Mouse (Mus musculus) MEL (cell line): ENCODE data around the gene Rpl18. TPM values are rescaled to one million over a fixed set of nuclear protein-coding genes. Genes with fewer than 3 reads are reported as not detected.

Experiments
- DNase-seq: peaks from one replicate; pipeline ENCODE4 v3.0.0; 2011; ENCODE audit warnings: low read depth, low spot score
- H3K27ac ChIP-seq: 2 replicates; pipeline ENCODE4 v1.5.1; 2012; ENCODE audit warnings: low read depth, mild to moderate bottlenecking, control low read depth, low read length, moderate library complexity; ENCODE audit not compliant: control insufficient read depth
- H3K27me3 ChIP-seq, 2 experiments: fragments of 150-350 bp in 1 of 2; sonication (generic) in 1 of 2; 2 replicates each; pipeline ENCODE4 v1.6.1; 2012; ENCODE audit warnings: low read length in 2 of 2, mild to moderate bottlenecking in 2 of 2, improper control_type of control experiment in 1 of 2, moderate library complexity in 1 of 2; ENCODE audit not compliant: insufficient read depth in 2 of 2, control insufficient read depth in 1 of 2
- H3K36me3 ChIP-seq, 2 experiments: 2 replicates each; pipeline ENCODE4 v1.6.1; 2012 to 2014; ENCODE audit warnings: low read length in 2 of 2, improper control_type of control experiment in 1 of 2, inconsistent platforms in 1 of 2, mild to moderate bottlenecking in 1 of 2; ENCODE audit not compliant: insufficient read depth in 2 of 2, control insufficient read depth in 1 of 2
- H3K4me1 ChIP-seq, 2 experiments: fragments of 150-350 bp in 1 of 2; sonication (generic) in 1 of 2; 2 replicates each; pipeline ENCODE4 v1.6.1; 2012; ENCODE audit warnings: low read length in 2 of 2, improper control_type of control experiment in 1 of 2, mild to moderate bottlenecking in 1 of 2; ENCODE audit not compliant: insufficient read depth in 2 of 2, control insufficient read depth in 1 of 2
- H3K4me3 ChIP-seq, 2 experiments: fragments of 150-350 bp in 1 of 2; sonication (generic) in 1 of 2; 2 replicates each; pipeline ENCODE4 v1.5.1; 2012; ENCODE audit warnings: low read depth in 2 of 2, low read length in 2 of 2, mild to moderate bottlenecking in 2 of 2, moderate library complexity in 2 of 2, control low read depth in 1 of 2, improper control_type of control experiment in 1 of 2; ENCODE audit not compliant: control insufficient read depth in 1 of 2, insufficient read depth in 1 of 2
- H3K79me2 ChIP-seq: 2 replicates; pipeline ENCODE4 v1.6.1; 2012; ENCODE audit warnings: mild to moderate bottlenecking, low read length, moderate library complexity; ENCODE audit not compliant: control insufficient read depth, poor library complexity, insufficient read depth
- H3K9ac ChIP-seq: 2 replicates; pipeline ENCODE4 v1.6.1; 2012; ENCODE audit warnings: low read depth, mild to moderate bottlenecking, control low read depth, low read length, moderate library complexity; ENCODE audit not compliant: control insufficient read depth, poor library complexity, severe bottlenecking
- H3K9me3 ChIP-seq: fragments of 150-350 bp; sonication (generic); replicated peaks from 2 replicates; pipeline ENCODE4 v1.6.1; 2012; ENCODE audit warnings: mild to moderate bottlenecking, low read length, improper control_type of control experiment, moderate library complexity; ENCODE audit not compliant: insufficient read depth
- CHD1 ChIP-seq: IDR thresholded peaks from 2 replicates; pipeline ENCODE4 v1.6.1; 2012; ENCODE audit warnings: low read depth, mild to moderate bottlenecking, inconsistent platforms, low read length, improper control_type of control experiment
- CHD2 ChIP-seq: IDR thresholded peaks from 2 replicates; pipeline ENCODE4 v1.6.1; 2011; ENCODE audit warnings: low read length, improper control_type of control experiment
- E2F4 ChIP-seq: IDR thresholded peaks from 2 replicates; pipeline ENCODE4 v1.6.1; 2011; ENCODE audit warnings: low read depth, low read length, improper control_type of control experiment, borderline replicate concordance
- ELF1 ChIP-seq: IDR thresholded peaks from 2 replicates; pipeline ENCODE4 v1.6.1; 2014; ENCODE audit warnings: low read depth, mild to moderate bottlenecking, inconsistent platforms, low read length, improper control_type of control experiment, moderate library complexity
- EP300 ChIP-seq, 2 experiments: IDR thresholded peaks; 2 replicates each; pipeline ENCODE4 v1.6.1; 2011; ENCODE audit warnings: improper control_type of control experiment in 2 of 2, low read length in 2 of 2, low read depth in 1 of 2, mild to moderate bottlenecking in 1 of 2
- ETS1 ChIP-seq: IDR thresholded peaks from 2 replicates; pipeline ENCODE4 v1.6.1; 2012; ENCODE audit warnings: low read depth, mild to moderate bottlenecking, inconsistent platforms, low read length, improper control_type of control experiment, moderate library complexity
- GABPA ChIP-seq: IDR thresholded peaks from 2 replicates; pipeline ENCODE4 v1.6.1; 2012; ENCODE audit warnings: low read depth, mild to moderate bottlenecking, inconsistent platforms, low read length, improper control_type of control experiment, moderate library complexity
- GATA1 ChIP-seq: IDR thresholded peaks from 2 replicates; pipeline ENCODE4 v1.6.1; 2011; ENCODE audit warnings: low read depth, low read length, improper control_type of control experiment
- HCFC1 ChIP-seq: IDR thresholded peaks from 2 replicates; pipeline ENCODE4 v1.6.1; 2012; ENCODE audit warnings: low read depth, mild to moderate bottlenecking, inconsistent platforms, low read length, improper control_type of control experiment, moderate library complexity
- JUND ChIP-seq: IDR thresholded peaks from 2 replicates; pipeline ENCODE4 v1.6.1; 2011; ENCODE audit warnings: low read depth, mild to moderate bottlenecking, improper control_type of control experiment, low read length
- KAT2A ChIP-seq: conservative IDR thresholded peaks from 2 replicates; pipeline ENCODE4 v1.6.1; 2012; ENCODE audit warnings: low read depth, low read length, improper control_type of control experiment, inconsistent platforms
- MAFK ChIP-seq: IDR thresholded peaks from 2 replicates; pipeline ENCODE4 v1.6.1; 2011; ENCODE audit warnings: low read depth, mild to moderate bottlenecking, low read length, improper control_type of control experiment, borderline replicate concordance
- MAX ChIP-seq: IDR thresholded peaks from 2 replicates; pipeline ENCODE4 v1.6.1; 2011; ENCODE audit warnings: low read length, improper control_type of control experiment
- MAZ ChIP-seq: IDR thresholded peaks from 2 replicates; pipeline ENCODE4 v1.6.1; 2012; ENCODE audit warnings: low read depth, mild to moderate bottlenecking, inconsistent platforms, low read length, improper control_type of control experiment
- MXI1 ChIP-seq: IDR thresholded peaks from 2 replicates; pipeline ENCODE4 v1.6.1; 2011; ENCODE audit warnings: mild to moderate bottlenecking, low read depth, low read length, improper control_type of control experiment
- MYC ChIP-seq: IDR thresholded peaks from 2 replicates; pipeline ENCODE4 v1.6.1; 2011; ENCODE audit warnings: low read depth, mild to moderate bottlenecking, low read length, improper control_type of control experiment, moderate library complexity
- NELFE ChIP-seq: IDR thresholded peaks from 2 replicates; pipeline ENCODE4 v1.6.1; 2011; ENCODE audit warnings: low read depth, low read length, improper control_type of control experiment
- NRF1 ChIP-seq: IDR thresholded peaks from 2 replicates; pipeline ENCODE4 v1.6.1; 2014; ENCODE audit warnings: low read depth, mild to moderate bottlenecking, inconsistent platforms, low read length, improper control_type of control experiment, moderate library complexity; ENCODE audit not compliant: poor library complexity, insufficient read depth, severe bottlenecking
- POLR2A ChIP-seq, 2 experiments: IDR thresholded peaks; 2 replicates each; pipeline ENCODE4 v1.6.1; 2011 to 2012; ENCODE audit warnings: low read length in 2 of 2, mild to moderate bottlenecking in 2 of 2, control low read depth in 1 of 2, improper control_type of control experiment in 1 of 2, low read depth in 1 of 2, moderate library complexity in 1 of 2; ENCODE audit not compliant: control insufficient read depth in 1 of 2, insufficient read depth in 1 of 2, poor library complexity in 1 of 2
- POLR2AphosphoS2 ChIP-seq: IDR thresholded peaks from 2 replicates; pipeline ENCODE4 v1.6.1; 2011; ENCODE audit warnings: low read length, improper control_type of control experiment
- RAD21 ChIP-seq: IDR thresholded peaks from 2 replicates; pipeline ENCODE4 v1.6.1; 2011; ENCODE audit warnings: mild to moderate bottlenecking, low read depth, low read length, improper control_type of control experiment
- RCOR1 ChIP-seq: IDR thresholded peaks from 2 replicates; pipeline ENCODE4 v1.6.1; 2012; ENCODE audit warnings: low read depth, mild to moderate bottlenecking, inconsistent platforms, low read length, improper control_type of control experiment
- SIN3A ChIP-seq: IDR thresholded peaks from 2 replicates; pipeline ENCODE4 v1.6.1; 2012; ENCODE audit warnings: low read length, improper control_type of control experiment, inconsistent platforms
- TBP ChIP-seq: IDR thresholded peaks from 2 replicates; pipeline ENCODE4 v1.8.0; 2011; ENCODE audit warnings: low read depth, low read length, improper control_type of control experiment
- TCF12 ChIP-seq: IDR thresholded peaks from 2 replicates; pipeline ENCODE4 v1.6.1; 2014; ENCODE audit warnings: low read depth, mild to moderate bottlenecking, inconsistent platforms, low read length, improper control_type of control experiment, moderate library complexity
- UBTF ChIP-seq: IDR thresholded peaks from 2 replicates; pipeline ENCODE4 v1.6.1; 2012; ENCODE audit warnings: low read depth, mild to moderate bottlenecking, inconsistent platforms, low read length, improper control_type of control experiment, moderate library complexity, borderline replicate concordance; ENCODE audit not compliant: insufficient read depth
- USF1 ChIP-seq: IDR thresholded peaks from 2 replicates; pipeline ENCODE4 v1.6.1; 2014; ENCODE audit warnings: low read depth, mild to moderate bottlenecking, inconsistent platforms, low read length, improper control_type of control experiment, moderate library complexity
- USF2 ChIP-seq, 2 experiments: IDR thresholded peaks; 2 replicates each; pipeline ENCODE4 v1.6.1; 2011 to 2012; ENCODE audit warnings: improper control_type of control experiment in 2 of 2, low read length in 2 of 2, borderline replicate concordance in 1 of 2, inconsistent platforms in 1 of 2, low read depth in 1 of 2, mild to moderate bottlenecking in 1 of 2; ENCODE audit not compliant: insufficient read depth in 1 of 2
- ZC3H11A ChIP-seq: IDR thresholded peaks from 2 replicates; pipeline ENCODE4 v1.6.1; 2012; ENCODE audit warnings: low read depth, mild to moderate bottlenecking, inconsistent platforms, low read length, improper control_type of control experiment
- ZKSCAN1 ChIP-seq: IDR thresholded peaks from 2 replicates; pipeline ENCODE4 v1.6.1; 2012; ENCODE audit warnings: low read depth, mild to moderate bottlenecking, inconsistent platforms, low read length, improper control_type of control experiment, moderate library complexity
- ZMIZ1 ChIP-seq: IDR thresholded peaks from 2 replicates; pipeline ENCODE4 v1.6.1; 2012; ENCODE audit warnings: low read depth, mild to moderate bottlenecking, inconsistent platforms, low read length, improper control_type of control experiment, moderate library complexity
- ZNF384 ChIP-seq: IDR thresholded peaks from 2 replicates; pipeline ENCODE4 v1.6.1; 2012; ENCODE audit warnings: low read depth, mild to moderate bottlenecking, inconsistent platforms, low read length, improper control_type of control experiment
- polyA plus RNA-seq, 2 experiments: library from polyadenylated mRNA; stranded (reverse) in 1 of 2; unstranded in 1 of 2; fragments of >175 nt in 1 of 2; fragments of >200 nt in 1 of 2; gene quantifications; 2 replicates each; pipeline versions ENCODE4 v1.2.1 to v1.2.4; 2012; ENCODE audit warnings: low replicate concordance in 2 of 2, low read depth in 1 of 2; ENCODE audit not compliant: insufficient read length in 2 of 2, insufficient read depth in 1 of 2, missing spikeins in 1 of 2
- total RNA-seq: library from RNA; depleted of rRNA; stranded (reverse); fragments of 300-350 nt; gene quantifications from 2 replicates; pipeline ENCODE4 v1.2.3, GENCODE M21; 2012; rRNA removed

Gene Rpl18
- total RNA-seq, result 3,210 and 3,724 TPM in 2 replicates
- 1,000 to 10,000 TPM in 1 of 2 experiments, not detected in 1; 3,544 TPM for polyA plus RNA-seq

DNA sequence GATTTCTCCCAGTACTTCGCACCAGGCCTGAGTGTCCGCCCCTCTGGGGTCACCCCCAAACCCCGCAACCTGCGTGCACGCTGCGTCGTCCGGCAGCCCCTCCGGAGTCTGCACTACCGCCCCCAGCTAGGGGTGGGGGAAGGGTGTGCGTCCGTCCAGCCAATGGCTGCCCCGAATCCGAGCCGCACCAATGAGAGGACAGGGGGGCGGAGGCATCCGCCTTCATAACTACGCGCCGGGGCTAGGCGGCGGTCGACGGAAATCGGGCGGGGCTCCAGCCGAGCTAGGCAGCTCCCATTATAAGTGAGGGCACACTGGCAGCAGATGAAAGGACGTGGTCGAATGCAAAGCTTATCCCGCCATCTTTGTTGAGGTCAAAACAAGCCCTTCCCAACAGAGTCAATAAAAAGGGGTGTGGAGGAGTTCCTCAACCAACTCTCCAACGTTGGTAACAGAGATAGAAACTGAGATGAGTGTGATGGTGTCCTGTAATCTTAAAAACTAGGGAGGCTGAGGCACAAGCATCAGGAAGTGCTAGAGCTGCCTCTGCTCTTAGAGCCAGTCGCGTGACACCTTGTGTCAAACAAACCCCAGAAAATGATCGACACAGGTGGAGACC lies at the start of gene Rpl18:
Gene Rpl18 (plus strand): TSS at position 368 of the 619 bp plus-strand sequence.
- DNase-seq, result peak; percentile 98
- TF ChIP-seq POLR2A (IDR thresholded peaks at IDR 0.05; ENCODE audit: control insufficient read depth in 1 of 2, insufficient read depth in 1 of 2, low read depth in 1 of 2, low read length in 2 of 2, poor library complexity in 1 of 2) (peak; percentile 58 to 68; a peak in 2 of 4 replicates), ZKSCAN1 (no peak), SIN3A (peak; percentile 97), TBP (peak; percentile 62), MAFK (no peak), EP300 (IDR thresholded peaks at IDR 0.05; ENCODE audit: low read depth in 1 of 2, low read length in 2 of 2) (no peak), UBTF (no peak), NRF1 (peak; percentile 52; the same call in 1 of the 2 replicates), USF1 (no peak), POLR2AphosphoS2 (peak; percentile 90), ZMIZ1 (peak; percentile 40; the same call in 1 of the 2 replicates), NELFE (peak; percentile 47), RAD21 (no peak), MXI1 (peak; percentile 73), ETS1 (peak; percentile 73; the same call in 1 of the 2 replicates), ELF1 (peak; percentile 52; the same call in 1 of the 2 replicates), CHD2 (peak; percentile 50; the same call in 1 of the 2 replicates), KAT2A (peak; percentile 67), JUND (no peak), ZC3H11A (no peak), TCF12 (peak; percentile 35; the same call in 1 of the 2 replicates), MYC (peak; percentile 74), MAX (peak; percentile 42; the same call in 1 of the 2 replicates), GATA1 (no peak), USF2 (IDR thresholded peaks at IDR 0.05; ENCODE audit: borderline replicate concordance in 1 of 2, insufficient read depth in 1 of 2, low read depth in 1 of 2, low read length in 2 of 2) (no peak), CHD1 (no peak), RCOR1 (no peak), GABPA (0 out of 2 replicates have a peak, but pooled peaks have one; percentile 30), HCFC1 (peak; percentile 97), MAZ (peak; percentile 94; the same call in 1 of the 2 replicates), ZNF384 (no peak), E2F4 (no peak)
- TF ChIP-seq, all 39 proteins: peak for 18
- Histone ChIP-seq H3K4me1 (peaks cover 0 to 5% of the 10 kb centered on the region in 2 experiments; a peak in 1 of 4 replicates), H3K4me3 (peak within 1 kb of the TSS; percentile 71), H3K9ac (peak within 1 kb of the TSS; percentile 99), H3K9me3 (no peaks in the 10 kb centered on the region), H3K27ac (peak within 1 kb of the TSS; percentile 96), H3K27me3 (no peaks in the 10 kb centered on the region), H3K79me2 (peaks cover 48% of the 10 kb centered on the region), H3K36me3 (peaks cover 0 to 2% of the 10 kb centered on the region in 2 experiments; a peak in 2 of 4 replicates)
